Mouse (Mus musculus): ENCODE results near the gene Nr3c2.

GRCm38 (mm10) chr8:77257085-77257451 lies 357.8 kb downstream of the Nr3c2 start:
- TF ChIP-seq CTCF (IDR thresholded peaks at IDR 0.05; ENCODE audit: low read depth): no peak
- no peak for TF ChIP-seq EP300 (optimal IDR thresholded peaks at IDR 0.05)
